Mouse (Mus musculus) liver, adult 2 months (tissue): ENCODE results near the gene Serinc3. TPM values are rescaled to one million over a fixed set of nuclear protein-coding genes. Genes with fewer than 3 reads are reported as not detected.

Experiments used
- DNase-seq: peaks from one replicate; pipeline ENCODE4 v3.0.0-alpha.2; 2011; ENCODE audit warnings: low read depth, low spot score; ENCODE audit errors: extremely low read depth
- H3K27ac ChIP-seq: fragments of 200-500 bp; replicated peaks from 2 replicates; pipeline ENCODE4 v1.5.1; 2012; ENCODE audit warnings: low read depth, mild to moderate bottlenecking, control low read depth, inconsistent platforms, low read length; ENCODE audit not compliant: insufficient read depth
- H3K27me3 ChIP-seq: fragments of 200-500 bp; 2 replicates; pipeline ENCODE4 v1.6.1; 2012; ENCODE audit warnings: mild to moderate bottlenecking, moderate library complexity, low read length, inconsistent platforms; ENCODE audit not compliant: control insufficient read depth, insufficient read depth
- H3K36me3 ChIP-seq: fragments of 200-500 bp; 2 replicates; pipeline ENCODE4 v1.6.1; 2012; ENCODE audit warnings: low read length, inconsistent platforms; ENCODE audit not compliant: control insufficient read depth, insufficient read depth
- H3K4me1 ChIP-seq: fragments of 200-500 bp; 2 replicates; pipeline ENCODE4 v1.6.1; 2011; ENCODE audit warnings: low read length; ENCODE audit not compliant: control insufficient read depth, insufficient read depth
- H3K4me3 ChIP-seq: fragments of 200-500 bp; 2 replicates; pipeline ENCODE4 v1.5.1; 2011; ENCODE audit warnings: low read depth, mild to moderate bottlenecking, control low read depth, low read length, moderate library complexity; ENCODE audit not compliant: insufficient read depth
- H3K79me2 ChIP-seq: fragments of 200-500 bp; 2 replicates; pipeline ENCODE4 v1.6.1; 2012; ENCODE audit warnings: inconsistent platforms, mild to moderate bottlenecking, low read length, moderate library complexity; ENCODE audit not compliant: control insufficient read depth, insufficient read depth
- H3K9ac ChIP-seq: fragments of 200-500 bp; 2 replicates; pipeline ENCODE4 v1.6.1; 2012; ENCODE audit warnings: low read depth, mild to moderate bottlenecking, control low read depth, inconsistent platforms, low read length
- CTCF ChIP-seq: fragments of 200-500 bp; IDR thresholded peaks from 2 replicates; pipeline ENCODE4 v1.5.1; 2011; ENCODE audit warnings: low read depth, low read length, control low read depth
- POLR2A ChIP-seq: fragments of 200-500 bp; IDR thresholded peaks from 2 replicates; pipeline ENCODE4 v1.6.1; 2011; ENCODE audit warnings: low read length, control low read depth; ENCODE audit not compliant: insufficient read depth; ENCODE audit errors: extremely low read depth
- WGBS: fragments of 180-500 bp; shearing (Covaris S2); methylation state at CpG from one replicate; pipeline ENCODE4 v1.1.7; 2018; 5-methylcytosine and 5-hydroxymethylcytosine counted together
- polyA plus RNA-seq: library from polyadenylated mRNA; depleted of rRNA; stranded (reverse); fragments of >200 nt; gene quantifications from 2 replicates; pipeline ENCODE4 v1.2.3, GENCODE M21; 2012
- total RNA-seq: library from RNA; depleted of rRNA; stranded (reverse); fragments of >200 nt; gene quantifications from 2 replicates; pipeline ENCODE4 v1.2.3, GENCODE M21; 2014

Gene Serinc3
- total and polyA plus RNA-seq, 2 experiments, result 122 to 123 TPM

DNA sequence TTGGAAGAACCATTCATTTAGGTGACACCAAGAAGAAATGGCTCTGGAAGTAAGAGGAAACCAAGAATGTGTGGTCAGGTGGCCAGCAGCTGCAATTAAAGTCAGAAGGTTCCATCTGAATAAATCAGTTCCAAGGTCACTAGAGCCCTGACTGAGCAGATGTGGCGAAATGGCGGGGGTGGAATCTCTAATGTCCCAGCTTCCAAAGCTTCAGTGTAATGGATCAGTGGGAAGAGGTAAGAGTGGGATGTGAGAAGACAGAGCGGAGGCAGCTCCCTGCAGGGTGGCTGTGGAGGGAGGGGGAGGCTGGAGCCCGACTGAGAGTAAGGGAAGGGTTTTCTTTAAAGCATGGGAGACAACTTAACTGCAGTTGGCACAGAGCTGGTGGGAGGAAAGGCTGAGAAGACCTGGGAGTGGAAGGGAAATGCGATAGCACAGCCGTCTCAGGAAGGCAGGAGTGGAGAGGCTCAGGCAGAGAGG is 16.5 kb upstream of the Serinc3 start:
- H3K9ac ChIP-seq, result no peak overlapping the region
- no peak for DNase-seq
- TF ChIP-seq POLR2A, result no peak
- H3K36me3 ChIP-seq, result no peaks in the 10 kb centered on the region
- WGBS, result 59% methylated on average over 6 of the region's 6 CpGs
- no peaks in the 10 kb centered on the region for H3K27me3 ChIP-seq
- H3K27ac ChIP-seq, result no peak overlapping the region
- H3K79me2 ChIP-seq, result peaks cover 20% of the 10 kb centered on the region; the same call in 1 of the 2 replicates
- H3K4me3 ChIP-seq, result no peak overlapping the region
- H3K4me1 ChIP-seq, result peaks cover 15% of the 10 kb centered on the region

DNA sequence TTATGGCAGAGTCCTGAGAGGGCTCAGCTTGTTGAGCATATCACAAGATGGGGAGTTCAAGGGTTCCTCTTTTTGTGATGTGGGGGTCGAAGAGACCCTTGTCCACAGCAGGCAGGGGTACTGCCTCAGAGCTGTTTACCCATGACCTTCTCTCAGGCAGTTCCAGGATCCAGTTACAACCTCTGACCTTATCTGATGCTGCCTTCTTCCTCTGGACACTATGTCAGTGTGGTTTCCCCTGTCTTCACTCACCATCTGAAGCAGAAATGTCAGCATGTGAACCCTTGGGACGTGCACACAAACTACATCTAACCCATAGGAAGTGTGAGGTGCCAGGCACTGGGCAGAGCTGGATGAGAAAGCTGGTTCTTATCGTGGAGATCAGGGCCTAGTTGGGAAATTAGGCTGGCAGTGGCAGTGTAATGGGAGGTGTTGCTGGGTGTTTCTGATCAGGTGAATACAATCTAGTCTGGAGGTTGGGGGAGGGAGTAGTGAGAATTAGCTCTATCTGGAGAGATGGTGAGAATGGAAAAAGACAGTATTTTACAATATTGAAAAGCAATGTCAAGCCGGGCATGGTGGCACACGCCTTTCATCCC is 15.3 kb upstream of the Serinc3 start:
- peaks cover 15% of the 10 kb centered on the region; the same call in 1 of the 2 replicates for H3K79me2 ChIP-seq
- no peaks in the 10 kb centered on the region for H3K27me3 ChIP-seq
- peak overlapping the region; percentile 2; the same call in 1 of the 2 replicates for H3K9ac ChIP-seq
- H3K36me3 ChIP-seq, result no peaks in the 10 kb centered on the region
- peaks cover 15% of the 10 kb centered on the region for H3K4me1 ChIP-seq
- 49% methylated on average over 5 of the region's 5 CpGs for WGBS
- DNase-seq, result peak; percentile 68
- TF ChIP-seq CTCF (no peak), POLR2A (no peak)
- peak overlapping the region; percentile 30 for H3K27ac ChIP-seq
- no peak overlapping the region for H3K4me3 ChIP-seq

GRCm38 (mm10) chr2:163659431-163659830 is 14.5 kb upstream of the Serinc3 start:
- peaks cover 15% of the 10 kb centered on the region for H3K4me1 ChIP-seq
- H3K36me3 ChIP-seq, result no peaks in the 10 kb centered on the region
- DNase-seq, result no peak
- 84% methylated on average over 12 of the region's 12 CpGs for WGBS
- H3K9ac ChIP-seq, result no peak overlapping the region
- peak overlapping the region; percentile 93; the same call in 1 of the 2 replicates for H3K4me3 ChIP-seq
- H3K27ac ChIP-seq, result no peak overlapping the region; the same call in 1 of the 2 replicates
- peaks cover 14% of the 10 kb centered on the region; the same call in 1 of the 2 replicates for H3K79me2 ChIP-seq
- no peak for TF ChIP-seq POLR2A
- no peak for TF ChIP-seq CTCF
- no peaks in the 10 kb centered on the region for H3K27me3 ChIP-seq

- peak; percentile 66 for DNase-seq
- 2% methylated on average over 8 of the region's 8 CpGs for WGBS
- H3K4me1 ChIP-seq, result peaks cover 15% of the 10 kb centered on the region
- peaks cover 9% of the 10 kb centered on the region; the same call in 1 of the 2 replicates for H3K79me2 ChIP-seq
- no peaks in the 10 kb centered on the region for H3K27me3 ChIP-seq
- TF ChIP-seq CTCF (no peak), POLR2A (no peak)
- H3K36me3 ChIP-seq, result no peaks in the 10 kb centered on the region
- H3K9ac ChIP-seq, result peak overlapping the region; percentile 53; the same call in 1 of the 2 replicates
- H3K27ac ChIP-seq, result peak overlapping the region; percentile 51
- peak overlapping the region; percentile 93 for H3K4me3 ChIP-seq
These were observed 14.0 kb upstream of the Serinc3 start for GRCm38 (mm10) chr2:163658941-163659340.

DNA sequence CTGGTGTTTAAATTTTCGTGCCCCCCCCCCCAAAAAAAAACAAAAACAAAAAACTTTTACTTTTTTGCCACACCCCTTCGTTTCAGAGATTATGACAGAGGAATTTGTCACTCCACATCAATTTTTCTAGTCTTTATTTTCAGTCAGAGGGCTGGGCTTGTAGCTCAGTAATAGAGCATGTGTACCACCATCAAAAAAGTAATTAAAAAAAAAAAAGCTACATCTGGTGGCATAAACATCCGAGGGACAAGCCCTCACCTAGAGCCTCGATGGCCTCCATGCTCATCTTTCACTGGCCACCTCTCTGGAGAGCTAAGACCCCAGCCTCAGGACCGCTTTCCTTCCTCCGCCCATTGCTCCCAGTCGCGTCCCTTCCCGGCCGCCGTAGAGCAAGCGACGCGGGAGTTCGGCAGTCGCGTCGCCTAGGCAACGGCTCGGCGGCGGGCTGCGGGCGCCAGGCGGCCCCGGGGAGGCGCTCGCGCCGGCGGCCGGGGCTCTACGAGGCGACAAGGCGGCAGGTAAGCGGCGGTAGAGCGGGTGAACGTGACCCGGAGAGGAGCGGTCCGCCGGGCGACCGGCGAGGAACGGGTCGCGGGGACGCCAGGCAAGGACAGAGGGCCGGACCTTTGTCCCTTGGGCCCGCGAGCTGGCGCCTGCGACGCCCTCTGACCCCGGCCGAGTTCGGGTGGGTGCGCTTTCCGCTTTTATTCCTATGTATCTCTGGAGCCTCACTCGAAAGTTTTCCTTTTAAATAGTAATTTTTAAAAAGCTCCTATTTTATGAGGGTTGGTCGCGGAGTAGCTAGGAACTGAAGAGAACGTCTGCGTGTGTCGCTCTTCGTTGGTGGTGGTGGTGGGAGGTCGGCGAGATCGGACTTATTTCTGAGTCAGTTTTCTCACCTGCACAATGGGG is 13.3 kb upstream of the Serinc3 start, which contains the start of gene Pkig:
Gene Pkig (plus strand): TSS at position 412 of the 912 bp plus-strand sequence.
- Histone ChIP-seq H3K4me3 (peak within 1 kb of the TSS; percentile 93), H3K79me2 (peaks cover 9% of the 10 kb centered on the region; the same call in 1 of the 2 replicates), H3K27me3 (no peaks in the 10 kb centered on the region), H3K4me1 (peaks cover 15% of the 10 kb centered on the region), H3K36me3 (no peaks in the 10 kb centered on the region), H3K27ac (peak within 1 kb of the TSS; percentile 96), H3K9ac (peak within 1 kb of the TSS; percentile 97)
- 1% methylated on average over 71 of the region's 71 CpGs for WGBS
- TF ChIP-seq POLR2A (no peak), CTCF (no peak)
- peak; percentile 53 for DNase-seq
